Mouse (Mus musculus): ENCODE results near the gene Ap4m1. TPM values are rescaled to one million over a fixed set of nuclear protein-coding genes. Genes with fewer than 3 reads are reported as not detected.
A peak's percentile ranks its signal among the peaks of the same experiment; 100 is the strongest.

Ap4m1 gene
- total and polyA plus RNA-seq, 3 experiments: 22.2 to 38.5 TPM; not detected in 1

DNA sequence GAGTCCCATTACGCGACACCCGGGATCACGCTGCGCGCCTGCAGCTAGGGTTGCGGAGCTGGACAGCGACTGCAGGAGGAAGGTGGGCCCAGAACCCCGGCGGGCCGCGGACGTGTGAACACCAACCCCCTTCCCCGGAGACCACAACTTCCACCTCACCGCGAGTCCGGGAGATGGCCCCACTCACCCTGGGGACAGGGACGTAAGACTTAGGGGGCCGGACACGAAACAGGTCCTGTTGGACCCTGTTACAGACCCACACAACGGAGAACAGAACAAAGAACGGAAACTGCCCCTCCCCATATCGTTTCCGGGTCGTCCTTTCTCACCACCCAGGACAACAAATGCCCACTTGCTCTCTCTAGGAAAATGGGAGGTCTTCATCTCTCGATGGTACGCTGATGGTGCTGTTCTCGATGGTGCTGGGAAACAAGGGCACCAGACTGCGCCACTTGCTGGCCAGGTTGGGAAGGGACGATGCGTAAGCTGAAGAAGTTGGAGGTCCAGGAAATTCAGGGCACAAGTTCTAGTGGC lies 16.3 kb upstream of the Ap4m1 start, which contains the start of gene Zfp113:
Gene Zfp113, minus strand, starts transcription at position 302 of the 534 bp plus-strand sequence.
- peak; percentile 98 for DNase-seq (ENCODE audit: low read depth, low spot score)
- H3K4me1 ChIP-seq (ENCODE audit: control insufficient read depth in 1 of 2, insufficient read depth in 2 of 2, low read length in 2 of 2): peaks cover 0 to 4% of the 10 kb centered on the region in 2 experiments; a peak in 1 of 4 replicates
- no peaks in the 10 kb centered on the region for H3K27me3 ChIP-seq (ENCODE audit: control insufficient read depth in 1 of 2, insufficient read depth in 2 of 2, low read length in 2 of 2)
- H3K9me3 ChIP-seq (replicated peaks; ENCODE audit: insufficient read depth, low read length): no peaks in the 10 kb centered on the region
- H3K4me3 ChIP-seq (ENCODE audit: control insufficient read depth in 1 of 2, insufficient read depth in 1 of 2, low read depth in 2 of 2, low read length in 2 of 2): peak within 1 kb of the TSS; percentile 79 to 96
- peak within 1 kb of the TSS; percentile 90 for H3K9ac ChIP-seq (ENCODE audit: control insufficient read depth, low read depth, low read length, poor library complexity, severe bottlenecking)
- H3K36me3 ChIP-seq (ENCODE audit: control insufficient read depth in 1 of 2, insufficient read depth in 2 of 2, low read length in 2 of 2): peaks cover 0 to 3% of the 10 kb centered on the region in 2 experiments; a peak in 3 of 4 replicates
- H3K79me2 ChIP-seq (ENCODE audit: control insufficient read depth, insufficient read depth, low read length, poor library complexity): peaks cover 5% of the 10 kb centered on the region
- H3K27ac ChIP-seq (ENCODE audit: control insufficient read depth, low read depth, low read length): peak within 1 kb of the TSS; percentile 70
- TF ChIP-seq UBTF (IDR thresholded peaks at IDR 0.05; ENCODE audit: borderline replicate concordance, insufficient read depth, low read depth, low read length) (no peak), MAFK (IDR thresholded peaks at IDR 0.05; ENCODE audit: borderline replicate concordance, low read depth, low read length) (no peak), CTCF (IDR thresholded peaks at IDR 0.05 in 2 of 3, conservative IDR thresholded peaks at IDR 0.05 in 1 of 3; ENCODE audit: control insufficient read depth in 1 of 3, insufficient read depth in 1 of 3, low read depth in 2 of 3, low read length in 3 of 3, poor library complexity in 1 of 3, severe bottlenecking in 1 of 3) (peak; percentile 85 to 97 (median 86)), HCFC1 (IDR thresholded peaks at IDR 0.05; ENCODE audit: low read depth, low read length) (peak; percentile 97), GABPA (IDR thresholded peaks at IDR 0.05; ENCODE audit: low read depth, low read length) (peak; percentile 70; the same call in 1 of the 2 replicates), ELF1 (IDR thresholded peaks at IDR 0.05; ENCODE audit: low read depth, low read length) (peak; percentile 87), NRF1 (IDR thresholded peaks at IDR 0.05; ENCODE audit: insufficient read depth, low read depth, low read length, poor library complexity, severe bottlenecking) (peak; percentile 45; the same call in 1 of the 2 replicates), ZC3H11A (IDR thresholded peaks at IDR 0.05; ENCODE audit: low read depth, low read length) (peak; percentile 39; the same call in 1 of the 2 replicates), JUND (IDR thresholded peaks at IDR 0.05; ENCODE audit: low read depth, low read length) (no peak), SMC3 (IDR thresholded peaks at IDR 0.05; ENCODE audit: low read depth, low read length) (peak; percentile 90), POLR2AphosphoS5 (IDR thresholded peaks at IDR 0.05; ENCODE audit: borderline replicate concordance, low read depth, low read length) (no peak), POLR2A (IDR thresholded peaks at IDR 0.05; ENCODE audit: control insufficient read depth in 1 of 2, insufficient read depth in 1 of 2, low read depth in 1 of 2, low read length in 2 of 2, poor library complexity in 1 of 2) (peak; percentile 43 to 86; a peak in 2 of 4 replicates), MYC (IDR thresholded peaks at IDR 0.05; ENCODE audit: low read depth, low read length) (peak; percentile 82; the same call in 1 of the 2 replicates), RCOR1 (IDR thresholded peaks at IDR 0.05; ENCODE audit: low read depth, low read length) (0 out of 2 replicates have a peak, but pooled peaks have one; percentile 34), SIN3A (IDR thresholded peaks at IDR 0.05; ENCODE audit: low read length) (peak; percentile 99), POLR2AphosphoS2 (IDR thresholded peaks at IDR 0.05; ENCODE audit: low read length) (peak; percentile 60; the same call in 1 of the 2 replicates), MAZ (IDR thresholded peaks at IDR 0.05; ENCODE audit: low read depth, low read length) (peak; percentile 97), GATA1 (IDR thresholded peaks at IDR 0.05; ENCODE audit: low read depth, low read length) (no peak), ZMIZ1 (IDR thresholded peaks at IDR 0.05; ENCODE audit: low read depth, low read length) (0 out of 2 replicates have a peak, but pooled peaks have one; percentile 59), ETS1 (IDR thresholded peaks at IDR 0.05; ENCODE audit: low read depth, low read length) (peak; percentile 68; the same call in 1 of the 2 replicates), KAT2A (conservative IDR thresholded peaks at IDR 0.05; ENCODE audit: low read depth, low read length) (peak; percentile 85), BHLHE40 (IDR thresholded peaks at IDR 0.05; ENCODE audit: borderline replicate concordance, low read depth, low read length) (no peak), USF2 (IDR thresholded peaks at IDR 0.05; ENCODE audit: borderline replicate concordance in 1 of 2, insufficient read depth in 1 of 2, low read depth in 1 of 2, low read length in 2 of 2) (no peak), ZKSCAN1 (IDR thresholded peaks at IDR 0.05; ENCODE audit: low read depth, low read length) (no peak), EP300 (IDR thresholded peaks at IDR 0.05; ENCODE audit: low read depth in 1 of 2, low read length in 2 of 2) (peak in 1 of 2 experiments; percentile 40; a peak in 1 of 4 replicates), E2F4 (IDR thresholded peaks at IDR 0.05; ENCODE audit: borderline replicate concordance, low read depth, low read length) (no peak), USF1 (IDR thresholded peaks at IDR 0.05; ENCODE audit: low read depth, low read length) (no peak; the same call in 1 of the 2 replicates), TBP (IDR thresholded peaks at IDR 0.05; ENCODE audit: low read depth, low read length) (peak; percentile 86), NELFE (IDR thresholded peaks at IDR 0.05; ENCODE audit: low read depth, low read length) (peak; percentile 89), MXI1 (IDR thresholded peaks at IDR 0.05; ENCODE audit: low read depth, low read length) (peak; percentile 95), CHD1 (IDR thresholded peaks at IDR 0.05; ENCODE audit: low read depth, low read length) (no peak), MAX (IDR thresholded peaks at IDR 0.05; ENCODE audit: low read length) (peak; percentile 55; the same call in 1 of the 2 replicates), ZNF384 (IDR thresholded peaks at IDR 0.05; ENCODE audit: low read depth, low read length) (peak; percentile 32; the same call in 1 of the 2 replicates), RAD21 (IDR thresholded peaks at IDR 0.05; ENCODE audit: low read depth, low read length) (peak; percentile 59), TCF12 (IDR thresholded peaks at IDR 0.05; ENCODE audit: low read depth, low read length) (peak; percentile 56; the same call in 1 of the 2 replicates), TAL1 (IDR thresholded peaks at IDR 0.05; ENCODE audit: low read length) (no peak)
